Mouse (Mus musculus) embryonic facial prominence, embryonic 12.5 days (tissue): Measurements from ENCODE around the gene Phox2b. TPM values are rescaled to one million over a fixed set of nuclear protein-coding genes. Genes with fewer than 3 reads are reported as not detected.
A peak's percentile ranks its signal among the peaks of the same experiment; 100 is the strongest.

Source experiments
- ATAC-seq: fragments of 200-750 bp; cut with Nextera tagmentation; 2 replicates; pipeline ENCODE4 v1.8.0; 2017; ENCODE audit not compliant: insufficient number of reproducible peaks, insufficient read depth, low FRiP score, low TSS enrichment
- H3K27ac ChIP-seq: fragments of 300-500 bp; sonication (generic); 2 replicates; pipeline ENCODE4 v1.5.1; 2016; ENCODE audit warnings: mild to moderate bottlenecking
- H3K27me3 ChIP-seq: fragments of 300-500 bp; sonication (generic); 2 replicates; pipeline ENCODE4 v1.6.1; 2016; ENCODE audit warnings: mild to moderate bottlenecking, moderate library complexity
- H3K36me3 ChIP-seq: fragments of 300-500 bp; sonication (generic); 2 replicates; pipeline ENCODE4 v1.6.1; 2016; ENCODE audit warnings: mild to moderate bottlenecking
- H3K4me1 ChIP-seq: fragments of 300-500 bp; sonication (generic); 2 replicates; pipeline ENCODE4 v1.6.1; 2016
- H3K4me2 ChIP-seq: fragments of 300-500 bp; sonication (generic); replicated peaks from 2 replicates; pipeline ENCODE4 v1.6.1; 2016; ENCODE audit warnings: mild to moderate bottlenecking, moderate library complexity
- H3K4me3 ChIP-seq: fragments of 300-500 bp; sonication (generic); 2 replicates; pipeline ENCODE4 v1.5.1; 2016; ENCODE audit warnings: mild to moderate bottlenecking
- H3K9ac ChIP-seq: fragments of 300-500 bp; sonication (generic); 2 replicates; pipeline ENCODE4 v1.6.1; 2016; ENCODE audit warnings: mild to moderate bottlenecking, moderate library complexity
- H3K9me3 ChIP-seq: fragments of 300-500 bp; sonication (generic); 2 replicates; pipeline ENCODE4 v1.6.1; 2016; ENCODE audit warnings: mild to moderate bottlenecking, moderate library complexity
- WGBS: fragments of 180-500 bp; shearing (Covaris S2); methylation state at CpG from one replicate; pipeline ENCODE4 v1.1.7; 2016; 5-methylcytosine and 5-hydroxymethylcytosine counted together
- polyA plus RNA-seq: library from polyadenylated mRNA; unstranded; fragments of >200 nt; fragmentation: Nextera tagmentation; extraction: Ambion mirVana; gene quantifications from 2 replicates; pipeline ENCODE4 v1.2.1, GENCODE M21; 2016

The Phox2b gene
- 1.1 and 2.8 TPM in 2 replicates for polyA plus RNA-seq

DNA sequence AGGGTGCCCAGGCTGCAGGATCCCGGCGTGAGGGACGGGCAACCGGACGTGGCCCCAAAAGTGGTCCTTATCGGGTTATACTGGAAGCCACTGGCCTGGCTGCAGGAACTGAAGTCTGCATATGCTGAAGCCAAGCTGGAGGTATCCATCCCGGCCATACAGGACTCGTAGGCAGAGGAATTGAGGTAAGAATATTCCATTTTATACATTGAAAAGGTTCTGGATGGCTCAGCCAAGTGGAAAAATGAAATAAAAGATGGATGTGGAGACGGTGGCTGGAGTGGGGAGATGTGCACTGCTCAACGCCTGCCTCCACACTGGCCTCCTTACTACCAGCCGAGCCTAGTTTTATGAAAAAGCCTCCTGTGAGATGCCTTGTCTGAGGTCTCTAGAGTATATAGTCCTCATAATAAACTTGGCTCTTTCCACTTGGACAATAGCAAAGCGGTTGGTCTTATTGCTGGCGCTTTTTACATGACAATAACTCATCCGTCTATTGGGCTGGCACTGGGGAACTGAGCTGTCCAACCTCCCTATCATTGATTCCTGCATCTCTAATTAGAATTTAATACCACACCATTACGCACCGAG, at the start of gene Phox2b:
Phox2b (minus strand) TSS at position 569 of the 591 bp plus-strand sequence.
- under 1% methylated on average over 16 of the region's 16 CpGs for WGBS
- Histone ChIP-seq H3K27ac (no peak within 1 kb of the TSS), H3K4me1 (peaks cover 9% of the 10 kb centered on the region; the same call in 1 of the 2 replicates), H3K36me3 (no peaks in the 10 kb centered on the region), H3K27me3 (peaks cover 80% of the 10 kb centered on the region), H3K9me3 (no peaks in the 10 kb centered on the region), H3K9ac (no peak within 1 kb of the TSS), H3K4me2 (no peak within 1 kb of the TSS), H3K4me3 (no peak within 1 kb of the TSS)
- no peak for ATAC-seq

DNA sequence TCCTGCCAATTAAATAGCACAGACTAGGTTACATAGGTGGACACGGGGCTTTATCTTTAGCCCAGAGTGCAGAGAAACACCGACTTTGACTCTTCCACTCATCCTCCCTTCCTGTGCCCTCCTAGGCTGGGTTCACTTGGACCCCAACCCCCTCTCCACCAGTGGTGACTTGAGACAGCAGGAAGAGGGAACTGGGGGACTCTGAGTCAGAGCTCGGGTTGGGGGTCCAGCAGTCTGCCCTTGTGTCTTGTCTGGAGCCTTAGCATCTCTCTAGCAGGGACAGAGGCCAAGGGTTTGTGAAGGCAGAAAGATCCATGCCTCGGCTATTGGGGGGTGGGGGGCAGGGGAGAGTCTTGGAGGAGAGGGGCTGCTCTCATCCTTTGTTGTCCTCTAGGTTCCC, 43.5 kb upstream of the Phox2b start:
- 0 out of 2 replicates have a peak, but pooled peaks have one; percentile 56 for ATAC-seq
- Histone ChIP-seq H3K4me3 (no peak overlapping the region), H3K27me3 (0 out of 2 replicates have a peak, but pooled peaks cover 7% of the 10 kb centered on the region), H3K36me3 (no peaks in the 10 kb centered on the region), H3K4me2 (no peak overlapping the region), H3K27ac (no peak overlapping the region), H3K9ac (no peak overlapping the region), H3K9me3 (no peaks in the 10 kb centered on the region; the same call in 1 of the 2 replicates), H3K4me1 (0 out of 2 replicates have a peak, but pooled peaks cover 3% of the 10 kb centered on the region)
- WGBS: 69% methylated on average over 4 of the region's 4 CpGs

DNA sequence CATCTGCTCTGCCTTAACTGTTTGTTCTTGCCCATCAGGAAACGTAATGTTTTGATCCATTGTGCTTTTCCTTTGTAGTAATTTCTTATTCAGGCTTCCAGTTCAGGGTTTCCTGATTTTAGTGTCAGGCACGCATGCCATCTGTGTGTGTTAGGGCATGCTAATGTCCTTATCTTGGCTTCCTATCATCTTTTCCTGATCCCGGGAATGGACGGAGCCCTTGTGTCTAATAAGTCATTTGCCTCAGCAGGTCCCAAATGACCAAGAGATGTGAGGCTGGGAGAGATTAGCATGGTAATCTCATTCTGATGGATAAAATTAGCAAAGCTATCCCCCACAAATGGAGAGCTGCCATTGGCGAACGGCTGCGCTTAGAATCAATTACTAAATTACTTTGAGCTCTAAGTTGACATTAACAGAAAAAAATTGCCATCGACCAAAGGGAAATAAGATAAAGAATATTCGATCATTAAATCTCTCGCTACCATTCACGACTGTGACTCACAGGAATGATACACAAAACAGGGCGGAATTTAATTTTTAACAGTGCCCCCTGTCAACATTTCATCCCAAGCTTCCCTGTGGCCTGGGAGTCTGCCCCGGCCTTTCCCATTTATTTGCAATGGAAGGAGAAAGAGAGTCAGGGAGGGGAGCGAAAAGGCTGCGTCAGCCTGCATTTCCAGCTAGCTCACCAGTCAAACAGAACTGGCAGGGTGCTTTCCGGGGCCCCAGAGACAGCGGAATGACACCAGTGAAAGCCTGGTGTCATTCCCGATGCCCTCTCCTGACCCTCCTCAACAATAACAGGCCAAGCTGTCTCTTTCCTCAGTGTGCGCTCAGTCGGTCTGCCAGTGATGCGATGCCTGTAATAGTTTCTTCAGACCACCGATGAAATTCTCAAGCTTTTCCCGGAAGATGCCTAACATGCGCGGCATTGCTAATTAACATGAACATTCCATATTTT, 40.2 kb upstream of the Phox2b start:
- Histone ChIP-seq H3K4me2 (no peak overlapping the region), H3K9me3 (no peaks in the 10 kb centered on the region), H3K4me1 (peaks cover 9% of the 10 kb centered on the region; the same call in 1 of the 2 replicates), H3K27ac (no peak overlapping the region), H3K4me3 (no peak overlapping the region), H3K27me3 (0 out of 2 replicates have a peak, but pooled peaks cover 7% of the 10 kb centered on the region), H3K9ac (no peak overlapping the region), H3K36me3 (no peaks in the 10 kb centered on the region)
- 42% methylated on average over 25 of the region's 25 CpGs for WGBS
- no peak for ATAC-seq

- H3K9me3 ChIP-seq: no peaks in the 10 kb centered on the region
- H3K27ac ChIP-seq: no peak overlapping the region
- H3K4me3 ChIP-seq: no peak overlapping the region
- 25% methylated on average over 8 of the region's 8 CpGs for WGBS
- no peaks in the 10 kb centered on the region for H3K36me3 ChIP-seq
- no peak overlapping the region for H3K9ac ChIP-seq
- H3K27me3 ChIP-seq: 0 out of 2 replicates have a peak, but pooled peaks cover 7% of the 10 kb centered on the region
- peaks cover 9% of the 10 kb centered on the region; the same call in 1 of the 2 replicates for H3K4me1 ChIP-seq
- no peak overlapping the region for H3K4me2 ChIP-seq
- no peak for ATAC-seq
These were observed 39.5 kb upstream of the Phox2b start for GRCm38 (mm10) chr5:67138643-67139042.

- WGBS: 51% methylated on average over 6 of the region's 6 CpGs
These were observed 35.6 kb upstream of the Phox2b start for GRCm38 (mm10) chr5:67134698-67135097.

GRCm38 (mm10) chr5:67131671-67132070, 32.6 kb upstream of the Phox2b start:
- H3K27me3 ChIP-seq: no peaks in the 10 kb centered on the region
- no peaks in the 10 kb centered on the region for H3K9me3 ChIP-seq
- 85% methylated on average over 2 of the region's 2 CpGs for WGBS
- H3K36me3 ChIP-seq: no peaks in the 10 kb centered on the region
- no peak overlapping the region for H3K27ac ChIP-seq
- H3K9ac ChIP-seq: no peak overlapping the region
- H3K4me1 ChIP-seq: peaks cover 7% of the 10 kb centered on the region; the same call in 1 of the 2 replicates
- no peak for ATAC-seq
- H3K4me3 ChIP-seq: no peak overlapping the region
- H3K4me2 ChIP-seq: no peak overlapping the region

More at GRCm38 (mm10) chr5:67134698-67135097, 35.6 kb upstream of the Phox2b start:
- H3K4me1 ChIP-seq: peaks cover 9% of the 10 kb centered on the region; the same call in 1 of the 2 replicates
- no peaks in the 10 kb centered on the region for H3K27me3 ChIP-seq
- no peak overlapping the region for H3K27ac ChIP-seq
- H3K9ac ChIP-seq: no peak overlapping the region
- no peaks in the 10 kb centered on the region for H3K36me3 ChIP-seq
- H3K4me2 ChIP-seq: no peak overlapping the region
- ATAC-seq: no peak
- H3K4me3 ChIP-seq: no peak overlapping the region
- H3K9me3 ChIP-seq: no peaks in the 10 kb centered on the region

DNA sequence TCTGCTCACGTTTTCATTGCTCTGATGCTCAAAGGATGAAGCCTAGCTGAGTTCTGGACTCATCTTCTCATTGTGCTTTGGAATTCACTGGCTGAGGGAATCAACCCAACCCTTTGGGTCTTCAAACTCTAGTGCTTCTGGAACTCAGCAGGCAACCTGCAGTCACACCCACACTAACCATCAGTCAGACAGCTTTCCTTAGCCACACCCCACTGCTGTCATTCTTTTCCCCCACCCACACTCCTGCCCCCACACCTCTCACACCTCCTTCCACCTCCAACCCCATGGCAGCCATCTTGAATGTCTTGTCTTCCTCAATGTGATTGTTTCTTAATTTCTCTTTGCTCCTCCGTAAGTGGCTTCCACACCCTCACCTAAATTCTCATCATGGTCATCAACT, 7.2 kb upstream of the Phox2b start:
- Histone ChIP-seq H3K4me3 (no peak overlapping the region), H3K4me1 (0 out of 2 replicates have a peak, but pooled peaks cover 3% of the 10 kb centered on the region), H3K36me3 (no peaks in the 10 kb centered on the region), H3K27me3 (peaks cover 55% of the 10 kb centered on the region), H3K27ac (no peak overlapping the region), H3K4me2 (no peak overlapping the region), H3K9me3 (no peaks in the 10 kb centered on the region), H3K9ac (no peak overlapping the region)
- ATAC-seq: no peak
- 90% methylated on average over 2 of the region's 2 CpGs for WGBS

- Histone ChIP-seq H3K9ac (no peak overlapping the region), H3K27me3 (peaks cover 72% of the 10 kb centered on the region), H3K9me3 (no peaks in the 10 kb centered on the region), H3K4me1 (0 out of 2 replicates have a peak, but pooled peaks cover 3% of the 10 kb centered on the region), H3K36me3 (no peaks in the 10 kb centered on the region), H3K4me2 (no peak overlapping the region), H3K27ac (no peak overlapping the region), H3K4me3 (no peak overlapping the region)
- no peak for ATAC-seq
- 8% methylated on average over 3 of the region's 3 CpGs for WGBS
These were observed 3.9 kb upstream of the Phox2b start for GRCm38 (mm10) chr5:67103016-67103415.

DNA sequence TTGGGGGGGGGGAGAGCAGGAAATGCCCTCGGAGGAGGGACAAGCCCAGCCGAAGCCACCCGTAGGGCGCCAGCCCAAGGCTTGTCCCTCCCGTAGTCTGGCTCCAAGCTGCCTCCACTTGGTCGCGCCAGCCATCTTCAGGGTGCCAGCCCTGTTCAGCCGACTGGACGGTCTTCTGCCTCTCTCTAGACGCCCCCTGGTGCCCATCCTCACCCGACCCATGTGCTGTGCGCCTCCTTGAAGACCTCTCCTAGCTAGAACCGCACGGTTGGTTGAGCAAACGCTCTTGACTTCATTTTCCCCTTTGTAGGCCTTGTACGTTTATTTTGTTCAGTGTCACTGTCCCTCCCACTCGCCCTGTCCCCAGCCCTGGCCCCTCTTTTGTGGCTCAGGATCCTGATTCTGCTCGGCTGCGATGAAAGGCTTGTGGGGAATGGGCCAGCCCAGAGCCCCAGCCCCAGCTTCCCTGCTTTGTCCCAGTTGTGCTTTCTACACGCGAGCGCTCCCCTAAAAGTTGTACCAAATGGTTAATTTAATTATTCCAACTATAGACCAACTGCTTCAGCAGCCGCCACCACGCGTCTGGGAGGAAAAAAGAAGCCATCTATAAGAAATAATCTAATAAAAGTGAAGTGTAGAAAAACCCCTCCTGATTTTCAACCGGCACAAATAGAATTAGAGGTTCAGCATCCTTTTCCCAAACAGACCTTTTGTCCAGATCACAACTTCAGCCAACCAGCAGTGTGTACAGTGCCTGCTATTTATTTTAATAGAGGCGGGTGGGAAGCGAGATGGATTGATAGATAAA, 2.9 kb upstream of the Phox2b start:
- Histone ChIP-seq H3K4me3 (no peak overlapping the region), H3K36me3 (no peaks in the 10 kb centered on the region), H3K9me3 (no peaks in the 10 kb centered on the region), H3K4me2 (no peak overlapping the region), H3K4me1 (0 out of 2 replicates have a peak, but pooled peaks cover 3% of the 10 kb centered on the region), H3K27ac (no peak overlapping the region), H3K27me3 (peaks cover 78% of the 10 kb centered on the region), H3K9ac (no peak overlapping the region)
- 2% methylated on average over 28 of the region's 28 CpGs for WGBS
- ATAC-seq: 0 out of 2 replicates have a peak, but pooled peaks have one; percentile 45

DNA sequence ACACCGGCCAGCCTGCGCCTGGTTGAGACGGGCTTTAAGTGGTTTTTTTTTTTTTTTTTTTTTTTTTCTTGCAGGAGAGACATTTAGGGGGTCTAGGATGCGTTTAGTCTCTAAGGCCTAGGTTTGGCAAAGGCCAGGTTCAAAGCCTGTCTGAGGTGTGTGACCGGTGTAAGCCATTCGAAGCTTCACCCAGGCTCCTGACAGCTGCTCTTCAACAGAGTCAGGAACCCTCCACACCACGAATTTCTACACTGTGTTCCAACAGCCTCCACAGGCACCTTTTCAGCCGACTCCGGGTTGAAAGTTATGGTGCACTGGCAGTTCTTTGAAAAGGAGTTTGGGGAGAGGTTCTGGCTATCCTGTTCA, 2.3 kb upstream of the Phox2b start:
- no peak for ATAC-seq
- Histone ChIP-seq H3K9me3 (no peaks in the 10 kb centered on the region), H3K4me1 (peaks cover 3% of the 10 kb centered on the region; the same call in 1 of the 2 replicates), H3K36me3 (no peaks in the 10 kb centered on the region), H3K4me3 (no peak overlapping the region), H3K27me3 (peaks cover 82% of the 10 kb centered on the region), H3K9ac (no peak overlapping the region), H3K4me2 (no peak overlapping the region), H3K27ac (no peak overlapping the region)
- 1% methylated on average over 9 of the region's 9 CpGs for WGBS
